Mouse (Mus musculus) limb, embryonic 14.5 days (tissue): ENCODE measurements around the gene Naip2. TPM values are rescaled to one million over a fixed set of nuclear protein-coding genes. Genes with fewer than 3 reads are reported as not detected.
"Not testable (repeated sequence)": the region's sequence is repeated elsewhere in the genome, so short reads cannot be mapped to it uniquely, and the experiment has no call there.

Source experiments
- ATAC-seq: fragments of 200-750 bp; cut with Nextera tagmentation; 2 replicates; pipeline ENCODE4 v1.8.0; 2017; ENCODE audit warnings: low read depth, moderate number of reproducible peaks, moderate TSS enrichment; ENCODE audit not compliant: low FRiP score
- DNase-seq: peaks from one replicate; pipeline ENCODE4 v3.0.0-alpha.2; 2015; ENCODE audit warnings: low spot score
- H3K27ac ChIP-seq: fragments of 300-500 bp; sonication (generic); replicated peaks from 2 replicates; pipeline ENCODE4 v1.5.1; 2014; ENCODE audit warnings: low read depth, mild to moderate bottlenecking, low read length, moderate library complexity, mixed read lengths
- H3K27me3 ChIP-seq: fragments of 300-500 bp; sonication (generic); 2 replicates; pipeline ENCODE4 v1.6.1; 2014; ENCODE audit warnings: low read length, mixed read lengths; ENCODE audit not compliant: control insufficient read depth, insufficient read depth
- H3K36me3 ChIP-seq: fragments of 300-500 bp; sonication (generic); 2 replicates; pipeline ENCODE4 v1.6.1; 2014; ENCODE audit warnings: mild to moderate bottlenecking, low read length, moderate library complexity, mixed read lengths; ENCODE audit not compliant: control insufficient read depth, insufficient read depth
- H3K4me1 ChIP-seq: fragments of 300-500 bp; sonication (generic); 2 replicates; pipeline ENCODE4 v1.6.1; 2014; ENCODE audit warnings: antibody characterized with exemption, low read length, mixed read lengths; ENCODE audit not compliant: control insufficient read depth, insufficient read depth
- H3K4me2 ChIP-seq: fragments of 300-500 bp; sonication (generic); replicated peaks from 2 replicates; pipeline ENCODE4 v1.6.1; 2014; ENCODE audit warnings: low read depth, mild to moderate bottlenecking, low read length, moderate library complexity; ENCODE audit not compliant: severe bottlenecking
- H3K4me3 ChIP-seq: fragments of 300-500 bp; sonication (generic); replicated peaks from 2 replicates; pipeline ENCODE4 v1.5.1; 2014; ENCODE audit warnings: low read length
- H3K9ac ChIP-seq: fragments of 300-500 bp; sonication (generic); 2 replicates; pipeline ENCODE4 v1.6.1; 2014; ENCODE audit warnings: mild to moderate bottlenecking, low read depth, low read length, moderate library complexity; ENCODE audit not compliant: severe bottlenecking
- H3K9me3 ChIP-seq: fragments of 300-500 bp; sonication (generic); 2 replicates; pipeline ENCODE4 v1.6.1; 2016; ENCODE audit warnings: low read length; ENCODE audit not compliant: control insufficient read depth
- POLR2A ChIP-seq: fragments of 200-500 bp; IDR thresholded peaks from 2 replicates; pipeline ENCODE4 v1.8.0; 2012; ENCODE audit warnings: inconsistent platforms, mild to moderate bottlenecking, moderate library complexity, borderline replicate concordance; ENCODE audit not compliant: insufficient read depth, insufficient read length; ENCODE audit errors: extremely low read depth
- WGBS: fragments of 180-500 bp; shearing (Covaris S2); extraction: QIAGEN DNeasy Blood & Tissue Kit; methylation state at CpG from one replicate; pipeline ENCODE4 v1.1.7; 2014; 5-methylcytosine and 5-hydroxymethylcytosine counted together
- polyA plus RNA-seq, 2 experiments: library from polyadenylated mRNA; depleted of rRNA in 1 of 2; stranded (reverse) in 1 of 2; unstranded in 1 of 2; fragments of >200 nt; fragmentation: Nextera tagmentation in 1 of 2; extraction: Ambion mirVana in 1 of 2; gene quantifications; 2 replicates each; pipeline versions ENCODE4 v1.2.1 to v1.2.3; 2012 to 2014

Gene Naip2
- polyA plus RNA-seq, 2 experiments = 0.38 to 0.43 TPM

DNA sequence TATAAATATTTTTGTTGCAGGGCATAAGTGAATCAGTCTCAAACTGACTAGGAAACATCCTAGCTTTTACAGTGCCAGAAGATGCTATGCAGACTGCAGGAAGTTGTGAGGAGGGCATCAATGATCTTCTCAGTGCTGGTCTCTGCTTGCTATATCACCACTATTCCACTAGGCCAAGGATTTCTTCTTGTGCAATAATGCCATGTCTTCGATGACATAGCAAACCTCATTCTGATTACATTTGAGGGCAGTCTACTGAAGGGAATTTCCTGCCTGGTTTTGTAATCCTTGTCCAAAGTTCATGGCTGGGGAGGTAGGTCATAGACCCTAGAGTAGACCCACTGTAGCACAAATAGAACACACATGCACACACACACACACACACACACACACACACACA lies 1.4 kb upstream of the Naip2 start:
- no peak overlapping the region for H3K4me3 ChIP-seq
- H3K9me3 ChIP-seq = no peaks in the 10 kb centered on the region
- TF ChIP-seq POLR2A = no peak
- H3K36me3 ChIP-seq = no peaks in the 10 kb centered on the region
- H3K27ac ChIP-seq = no peak overlapping the region
- WGBS = 68% methylated on average over 1 of the region's 1 CpGs
- no peak for ATAC-seq
- H3K4me1 ChIP-seq = no peaks in the 10 kb centered on the region
- H3K27me3 ChIP-seq = no peaks in the 10 kb centered on the region
- no peak overlapping the region for H3K4me2 ChIP-seq
- DNase-seq = no peak
- no peak overlapping the region for H3K9ac ChIP-seq

DNA sequence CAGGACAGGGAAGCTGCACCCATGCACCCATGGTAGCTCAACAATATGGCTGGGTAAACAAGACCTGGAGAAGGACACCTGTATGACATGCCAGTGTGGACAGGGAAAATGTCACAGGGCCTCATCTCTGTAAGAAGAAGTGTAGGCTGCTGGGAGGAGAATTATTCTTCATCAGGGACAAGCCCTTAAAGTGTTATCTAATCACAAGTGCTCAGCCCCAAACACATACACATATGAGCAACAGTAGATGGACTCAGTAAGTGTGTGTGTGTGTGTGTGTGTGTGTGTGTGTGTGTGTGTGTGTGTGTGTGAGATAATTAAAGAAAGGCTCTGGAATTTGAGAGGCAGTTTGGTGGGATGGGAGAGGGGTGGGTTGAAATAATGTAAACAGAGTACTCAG lies 1.1 kb downstream of the Naip2 start:
- no peaks in the 10 kb centered on the region for H3K27me3 ChIP-seq
- no peaks in the 10 kb centered on the region for H3K36me3 ChIP-seq
- TF ChIP-seq POLR2A = no peak
- H3K27ac ChIP-seq = no peak overlapping the region
- ATAC-seq (no peak), DNase-seq (no peak)
- H3K9me3 ChIP-seq = no peaks in the 10 kb centered on the region
- no peak overlapping the region for H3K4me2 ChIP-seq
- H3K9ac ChIP-seq = no peak overlapping the region
- no peaks in the 10 kb centered on the region for H3K4me1 ChIP-seq
- H3K4me3 ChIP-seq = no peak overlapping the region

DNA sequence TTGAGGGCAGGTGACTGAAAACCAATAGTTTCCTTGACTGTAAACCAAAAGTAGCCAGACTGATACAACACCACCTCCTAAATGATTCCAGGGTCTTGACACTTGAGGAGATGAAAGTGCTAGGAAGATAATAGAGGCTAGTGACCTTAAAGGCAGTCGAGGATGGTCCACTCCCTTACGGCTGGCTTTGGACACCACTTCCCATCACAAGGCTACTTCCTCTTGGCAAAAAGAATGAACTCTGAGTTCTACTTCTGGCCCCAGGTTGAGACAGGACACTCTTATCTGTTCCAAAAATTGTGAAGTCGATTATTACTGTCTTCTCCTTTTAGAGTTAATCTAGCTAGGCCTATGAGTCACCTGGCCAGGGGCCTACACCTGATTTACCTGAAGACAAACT lies 6.5 kb downstream of the Naip2 start:
- no peaks in the 10 kb centered on the region for H3K27me3 ChIP-seq
- no peaks in the 10 kb centered on the region for H3K4me1 ChIP-seq
- TF ChIP-seq POLR2A = no peak
- no peak overlapping the region for H3K27ac ChIP-seq
- 81% methylated on average over 3 of the region's 3 CpGs for WGBS
- no peak for DNase-seq
- H3K9me3 ChIP-seq = no peaks in the 10 kb centered on the region
- H3K4me2 ChIP-seq = no peak overlapping the region
- no peak for ATAC-seq
- H3K9ac ChIP-seq = no peak overlapping the region
- no peaks in the 10 kb centered on the region for H3K36me3 ChIP-seq
- no peak overlapping the region for H3K4me3 ChIP-seq

DNA sequence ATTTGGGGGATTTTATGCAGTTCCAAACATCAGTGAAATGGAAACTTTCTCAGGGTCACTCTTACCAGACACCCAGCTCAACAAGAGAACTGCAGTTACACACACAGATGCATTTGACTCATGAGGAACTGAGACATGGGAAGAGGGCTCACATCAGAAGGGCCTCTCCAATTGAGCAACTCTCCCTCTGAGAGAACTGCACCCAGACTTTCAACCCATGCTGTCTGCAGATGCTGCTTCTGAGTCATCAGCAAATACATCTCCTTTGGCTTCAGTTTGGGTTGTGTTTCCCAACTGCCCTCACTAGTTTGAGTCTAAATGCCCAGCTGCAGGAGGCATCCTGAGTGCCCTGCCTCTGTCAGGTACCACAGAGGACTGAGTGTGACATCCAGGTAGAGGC lies 18.8 kb downstream of the Naip2 start:
- not testable (repeated sequence) for H3K36me3 ChIP-seq, H3K9me3 ChIP-seq, H3K27me3 ChIP-seq, H3K4me3 ChIP-seq, ATAC-seq, H3K9ac ChIP-seq, H3K4me2 ChIP-seq, DNase-seq, H3K27ac ChIP-seq, H3K4me1 ChIP-seq

DNA sequence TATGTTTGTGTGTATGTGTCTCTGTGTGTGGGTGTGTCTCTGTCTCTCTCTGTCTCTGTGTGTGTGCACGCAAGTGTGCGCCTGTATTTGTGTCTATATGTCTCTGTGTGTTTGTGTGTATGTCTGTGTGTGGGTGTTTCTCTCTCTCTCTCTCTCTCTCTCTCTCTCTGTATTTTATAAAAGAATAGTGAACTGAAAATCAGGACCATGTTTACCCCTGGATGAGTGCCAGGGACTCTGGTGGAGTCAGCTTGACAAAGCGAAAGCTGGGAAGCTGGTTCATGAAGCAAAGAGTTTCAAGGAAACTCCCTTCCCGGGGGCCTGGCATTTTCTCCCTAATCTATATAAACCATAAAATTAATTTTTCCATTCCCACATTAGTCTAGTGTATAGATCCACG lies 27.5 kb downstream of the Naip2 start:
- DNase-seq, H3K27ac ChIP-seq, ATAC-seq, H3K27me3 ChIP-seq, H3K4me1 ChIP-seq, H3K9ac ChIP-seq, H3K4me2 ChIP-seq, H3K9me3 ChIP-seq, H3K4me3 ChIP-seq, H3K36me3 ChIP-seq: not testable (repeated sequence)
- 71% methylated on average over 3 of the region's 5 CpGs for WGBS

DNA sequence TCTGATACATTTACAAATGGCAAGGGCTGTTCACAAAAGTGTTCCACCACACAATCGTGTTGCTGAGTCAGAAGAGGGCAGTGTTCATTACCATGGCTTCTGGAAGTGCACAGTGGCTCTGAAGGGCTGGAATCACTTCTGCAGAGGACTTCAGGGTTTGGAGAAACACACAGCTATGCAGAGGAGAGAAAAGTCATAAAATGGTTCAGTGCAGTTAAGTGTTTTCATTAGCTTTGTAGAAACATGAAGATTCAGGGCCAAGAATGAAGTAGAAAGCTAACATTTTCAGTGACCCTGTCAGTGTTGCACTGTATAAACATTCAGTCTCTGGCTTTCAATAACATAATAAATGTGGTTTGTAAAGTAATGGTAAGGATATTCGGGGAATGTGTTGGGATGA lies 35.5 kb downstream of the Naip2 start:
- not testable (repeated sequence) for H3K36me3 ChIP-seq, H3K4me1 ChIP-seq, H3K9me3 ChIP-seq, H3K4me2 ChIP-seq, DNase-seq, H3K27me3 ChIP-seq, H3K9ac ChIP-seq, ATAC-seq, H3K27ac ChIP-seq, H3K4me3 ChIP-seq
- 74% methylated on average over 2 of the region's 2 CpGs for WGBS

DNA sequence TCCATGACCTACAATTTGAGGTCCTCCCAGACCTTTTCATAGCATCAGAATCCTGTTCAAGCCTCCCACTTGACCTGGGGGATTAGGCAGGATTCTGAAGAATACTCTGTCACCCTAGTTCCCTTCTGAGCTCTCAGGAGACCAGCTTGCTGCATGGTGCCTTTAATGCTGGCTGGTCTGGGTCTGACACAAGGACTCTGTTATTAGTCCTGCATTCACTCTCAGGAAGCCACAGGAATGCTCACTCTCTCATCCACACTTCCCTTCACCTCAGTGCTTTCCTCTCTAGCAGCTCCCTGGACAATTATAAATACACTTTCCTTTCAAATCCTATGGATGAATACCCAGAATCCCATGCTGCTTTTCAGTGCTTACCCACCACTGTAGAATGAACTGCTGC lies 39.4 kb downstream of the Naip2 start:
- not testable (repeated sequence) for H3K4me2 ChIP-seq, H3K9ac ChIP-seq, H3K4me1 ChIP-seq, H3K4me3 ChIP-seq, DNase-seq, ATAC-seq, H3K27me3 ChIP-seq, H3K27ac ChIP-seq, H3K9me3 ChIP-seq, H3K36me3 ChIP-seq

DNA sequence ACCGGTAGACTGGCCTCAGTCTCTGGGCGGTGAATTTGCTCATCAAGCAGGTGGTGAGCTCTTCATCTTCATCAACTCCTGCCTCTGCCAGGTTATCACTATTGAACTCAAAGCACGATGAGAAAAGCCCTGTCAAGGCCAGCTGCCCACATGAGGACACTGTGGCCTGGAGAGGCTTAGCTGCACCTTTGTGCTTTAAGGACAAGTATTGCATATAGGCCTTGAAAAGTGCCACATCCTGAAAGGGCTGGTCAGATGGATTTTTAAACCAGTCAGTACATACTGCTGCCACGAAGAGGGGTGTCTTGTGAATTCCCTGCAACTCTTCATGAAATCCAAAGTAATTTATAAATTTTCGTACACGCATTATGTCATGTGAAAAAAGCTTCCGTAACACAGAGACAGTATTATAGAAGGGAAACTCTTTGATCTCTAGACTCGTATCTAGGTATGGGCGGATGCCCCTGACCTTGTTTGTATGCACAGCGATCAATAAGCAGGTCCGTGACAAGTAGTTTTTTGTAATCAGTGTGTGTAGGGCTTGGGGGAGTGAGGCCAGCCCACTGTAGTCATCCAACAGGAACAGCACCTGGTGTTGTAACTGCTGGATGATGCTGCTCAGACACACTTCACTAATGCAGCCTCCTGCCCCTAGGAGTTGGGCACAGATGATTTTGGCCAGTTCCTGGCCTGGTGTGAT lies 40.6 kb downstream of the Naip2 start:
- H3K36me3 ChIP-seq, ATAC-seq, H3K9me3 ChIP-seq, H3K27ac ChIP-seq, DNase-seq, H3K4me1 ChIP-seq, H3K4me2 ChIP-seq, H3K4me3 ChIP-seq, H3K9ac ChIP-seq, H3K27me3 ChIP-seq: not testable (repeated sequence)
- 87% methylated on average over 11 of the region's 11 CpGs for WGBS
